Comparison of ENCODE assay signal across 8 mouse cellular contexts in genomic region chr2:84810526-84810885, GRCm38 (mm10). TPM values are rescaled to one million over a fixed set of nuclear protein-coding genes. Genes with fewer than 3 reads are reported as not detected.
DNase-seq lines count a peak whose midpoint lies in the region; ATAC-seq and TF ChIP-seq lines count a peak whose summit lies in the region.

No protein-coding gene starts in this region.

- no peaks in the 10 kb centered on the region for H3K27me3 ChIP-seq in limb, embryonic 13.5 days
- no peaks in the 10 kb centered on the region for H3K27me3 ChIP-seq in neural tube, embryonic 14.5 days (ENCODE audit: control insufficient read depth, insufficient read depth, low read length)

- intact Hi-C loops in gastrocnemius, adult 2 months (cut with DNase I), result loop anchor here (5.0 kb wide), 1 partner anchor 138 kb away; the partner anchor contains the start of gene Selenoh
- intact Hi-C loops in left cerebral cortex, adult 2 months (cut with DNase I), result no loop called here
- intact Hi-C loops in left cerebral cortex, postnatal 10 days (cut with DNase I), result no loop called here

- ATAC-seq in limb, embryonic 13.5 days (ENCODE audit: low FRiP score, low read depth), result peak; percentile 37; the same call in 1 of the 2 replicates
- ATAC-seq in neural tube, embryonic 14.5 days (ENCODE audit: low read depth), result peak; percentile 31; the same call in 1 of the 2 replicates

- H3K9me3 ChIP-seq in limb, embryonic 13.5 days, result no peaks in the 10 kb centered on the region
- H3K9me3 ChIP-seq in neural tube, embryonic 14.5 days (ENCODE audit: control insufficient read depth, low read length), result no peaks in the 10 kb centered on the region

- no peak for TF ChIP-seq CTCF in gastrocnemius, adult 2 months (IDR thresholded peaks at IDR 0.05)
- TF ChIP-seq CTCF in left cerebral cortex, adult 2 months (IDR thresholded peaks at IDR 0.05), result no peak

- WGBS in limb, embryonic 13.5 days, result 78% methylated on average over 6 of the region's 6 CpGs
- WGBS in neural tube, embryonic 14.5 days, result 81% methylated on average over 6 of the region's 6 CpGs

- no peak overlapping the region for H3K9ac ChIP-seq in limb, embryonic 13.5 days
- no peak overlapping the region for H3K9ac ChIP-seq in neural tube, embryonic 14.5 days (replicated peaks; ENCODE audit: low read depth, low read length)

- DNase-seq in gastrocnemius, adult 2 months, result no peak
- no peak for DNase-seq in gastrocnemius, adult 8-10 months (ENCODE audit: low spot score in 2 of 2)
- no peak for DNase-seq in left cerebral cortex, adult 2 months (ENCODE audit: extremely low spot score in 1 of 2, low spot score in 2 of 2)
- no peak for DNase-seq in left cerebral cortex, postnatal 10 days (ENCODE audit: extremely low spot score in 1 of 2, low spot score in 2 of 2)
- DNase-seq in urinary bladder, postnatal 14 days (ENCODE audit: low spot score), result no peak
- no peak for DNase-seq in adrenal gland, postnatal 10 days

- no peaks in the 10 kb centered on the region for H3K36me3 ChIP-seq in limb, embryonic 13.5 days
- H3K36me3 ChIP-seq in neural tube, embryonic 14.5 days (ENCODE audit: control insufficient read depth, insufficient read depth, low read length), result no peaks in the 10 kb centered on the region

- H3K27ac ChIP-seq in gastrocnemius, adult 2 months, result peak overlapping the region; percentile 58
- no peak overlapping the region for H3K27ac ChIP-seq in left cerebral cortex, adult 2 months
- H3K27ac ChIP-seq in limb, embryonic 13.5 days, result no peak overlapping the region
- no peak overlapping the region for H3K27ac ChIP-seq in neural tube, embryonic 14.5 days (ENCODE audit: low read depth, low read length)

- H3K4me3 ChIP-seq in gastrocnemius, adult 2 months, result peak overlapping the region; percentile 71
- H3K4me3 ChIP-seq in left cerebral cortex, adult 2 months, result peak overlapping the region; percentile 41
- no peak overlapping the region for H3K4me3 ChIP-seq in limb, embryonic 13.5 days
- H3K4me3 ChIP-seq in neural tube, embryonic 14.5 days (ENCODE audit: low read depth, low read length), result no peak overlapping the region

- peaks cover 6% of the 10 kb centered on the region; the same call in 1 of the 2 replicates for H3K4me1 ChIP-seq in limb, embryonic 13.5 days
- no peaks in the 10 kb centered on the region for H3K4me1 ChIP-seq in neural tube, embryonic 14.5 days (ENCODE audit: control insufficient read depth, insufficient read depth, low read length)

- peak overlapping the region; percentile 60 for H3K4me2 ChIP-seq in limb, embryonic 13.5 days (replicated peaks)
- no peak overlapping the region for H3K4me2 ChIP-seq in neural tube, embryonic 14.5 days (ENCODE audit: low read depth, low read length)

RNA-seq across cellular contexts. Expression of gene Ube2l6, which starts 11.9 kb away (rescaled TPM):
- total RNA-seq in gastrocnemius, adult 2 months (2021), result 1 to 10 TPM; 2.0 to 3.8 TPM
- 1 to 10 TPM; 1.5 to 3.5 (median 2.3) TPM for total RNA-seq in gastrocnemius, adult 8-10 months (2022)
- total RNA-seq in left cerebral cortex, adult 2 months (2021), result 1 to 10 TPM; 6.4 to 6.7 TPM
- total RNA-seq in left cerebral cortex, postnatal 10 days (2021), result 1 to 10 TPM; 6.5 to 6.8 TPM
- polyA plus RNA-seq in limb, embryonic 13.5 days (2015; fragmentation: Nextera tagmentation; extraction: Ambion mirVana), result 31.8 and 32.9 TPM in 2 replicates
- polyA plus RNA-seq in neural tube, embryonic 14.5 days (2014; fragmentation: Nextera tagmentation; extraction: Ambion mirVana), result 16.3 and 16.7 TPM in 2 replicates
- total RNA-seq in adrenal gland, postnatal 10 days (2021), result 10 to 100 TPM; 29.5 to 31.3 TPM

RNA-seq across cellular contexts. Expression of gene Smtnl1, which starts 11.9 kb away (rescaled TPM):
- total RNA-seq in gastrocnemius, adult 2 months (2021), result 100 to 1,000 TPM in 1 of 2 experiments, 10 to 100 TPM in 1; 53.0 to 125 TPM
- 10 to 100 TPM; 46.3 to 63.9 (median 59.0) TPM for total RNA-seq in gastrocnemius, adult 8-10 months (2022)
- total RNA-seq in left cerebral cortex, adult 2 months (2021), result not detected
- not detected for total RNA-seq in left cerebral cortex, postnatal 10 days (2021)
- 0.14 and 0.27 TPM in 2 replicates for polyA plus RNA-seq in limb, embryonic 13.5 days (2015; fragmentation: Nextera tagmentation; extraction: Ambion mirVana)
- not detected in 2 replicates for polyA plus RNA-seq in neural tube, embryonic 14.5 days (2014; fragmentation: Nextera tagmentation; extraction: Ambion mirVana)
- 10 to 100 TPM in 1 of 2 experiments, 1 to 10 TPM in 1; 3.8 to 21.0 TPM for total RNA-seq in adrenal gland, postnatal 10 days (2021)

RNA-seq across cellular contexts. Expression of gene Timm10, which starts 16.3 kb away (rescaled TPM):
- total RNA-seq in gastrocnemius, adult 2 months (2021), result 10 to 100 TPM; 42.0 to 57.7 TPM
- 10 to 100 TPM; 37.9 to 51.4 (median 45.5) TPM for total RNA-seq in gastrocnemius, adult 8-10 months (2022)
- 10 to 100 TPM; 49.1 to 51.3 TPM for total RNA-seq in left cerebral cortex, adult 2 months (2021)
- 10 to 100 TPM; 62.8 to 66.7 TPM for total RNA-seq in left cerebral cortex, postnatal 10 days (2021)
- 47.8 and 51.3 TPM in 2 replicates for polyA plus RNA-seq in limb, embryonic 13.5 days (2015; fragmentation: Nextera tagmentation; extraction: Ambion mirVana)
- polyA plus RNA-seq in neural tube, embryonic 14.5 days (2014; fragmentation: Nextera tagmentation; extraction: Ambion mirVana), result 63.8 and 89.4 TPM in 2 replicates
- 10 to 100 TPM; 66.0 to 69.7 TPM for total RNA-seq in adrenal gland, postnatal 10 days (2021)

RNA-seq across cellular contexts. Expression of gene Slc43a1, which starts 28.1 kb away (rescaled TPM):
- total RNA-seq in gastrocnemius, adult 2 months (2021), result 10 to 100 TPM in 1 of 2 experiments, 1 to 10 TPM in 1; 6.3 to 11.6 TPM
- 10 to 100 TPM in 3 of 4 experiments, 1 to 10 TPM in 1; 8.0 to 28.2 (median 14.4) TPM for total RNA-seq in gastrocnemius, adult 8-10 months (2022)
- under 1 TPM; 0.27 to 0.30 TPM for total RNA-seq in left cerebral cortex, adult 2 months (2021)
- total RNA-seq in left cerebral cortex, postnatal 10 days (2021), result under 1 TPM; 0.34 to 0.43 TPM
- polyA plus RNA-seq in limb, embryonic 13.5 days (2015; fragmentation: Nextera tagmentation; extraction: Ambion mirVana), result 16.8 and 18.9 TPM in 2 replicates
- polyA plus RNA-seq in neural tube, embryonic 14.5 days (2014; fragmentation: Nextera tagmentation; extraction: Ambion mirVana), result 0.63 and 1.8 TPM in 2 replicates
- total RNA-seq in adrenal gland, postnatal 10 days (2021), result 1 to 10 TPM; 7.9 to 8.0 TPM

RNA-seq across cellular contexts. Expression of gene Serping1, which starts 35.3 kb away (rescaled TPM):
- 10 to 100 TPM; 52.3 to 82.6 TPM for total RNA-seq in gastrocnemius, adult 2 months (2021)
- 10 to 100 TPM; 22.0 to 55.1 (median 36.1) TPM for total RNA-seq in gastrocnemius, adult 8-10 months (2022)
- total RNA-seq in left cerebral cortex, adult 2 months (2021), result 1 to 10 TPM; 5.3 to 8.4 TPM
- 1 to 10 TPM; 4.7 to 6.9 TPM for total RNA-seq in left cerebral cortex, postnatal 10 days (2021)
- polyA plus RNA-seq in limb, embryonic 13.5 days (2015; fragmentation: Nextera tagmentation; extraction: Ambion mirVana), result 25.4 and 30.1 TPM in 2 replicates
- 15.7 and 34.8 TPM in 2 replicates for polyA plus RNA-seq in neural tube, embryonic 14.5 days (2014; fragmentation: Nextera tagmentation; extraction: Ambion mirVana)
- total RNA-seq in adrenal gland, postnatal 10 days (2021), result 100 to 1,000 TPM in 1 of 2 experiments, 10 to 100 TPM in 1; 79.2 to 110 TPM

Comparison
In these comparisons a context has a peak if more than half of its experiments do, and no peak if none do; other contexts are left out.
1. H3K4me3 ChIP-seq: peak in gastrocnemius, adult 2 months (single experiment) and left cerebral cortex, adult 2 months (single experiment); none in limb, embryonic 13.5 days (single experiment) and neural tube, embryonic 14.5 days (single experiment).
2. RNA of gene Smtnl1, which starts 11.9 kb away (total RNA-seq): 53.0 to 125 TPM in gastrocnemius, adult 2 months, 46.3 to 63.9 TPM in gastrocnemius, adult 8-10 months and 3.8 to 21.0 TPM in adrenal gland, postnatal 10 days; not detected in left cerebral cortex, adult 2 months and not detected in left cerebral cortex, postnatal 10 days; every median in the first group is over 4 times any median in the second.